Mouse (Mus musculus) right cerebral cortex, postnatal 4 days (tissue): ENCODE results near the gene Gramd4.
"Not testable (repeated sequence)": the region's sequence is repeated elsewhere in the genome, so short reads cannot be mapped to it uniquely, and the experiment has no call there.

Source experiments
- DNase-seq: peaks from one replicate; pipeline ENCODE4 v3.0.0-alpha.2; 2022

The Gramd4 gene

DNA sequence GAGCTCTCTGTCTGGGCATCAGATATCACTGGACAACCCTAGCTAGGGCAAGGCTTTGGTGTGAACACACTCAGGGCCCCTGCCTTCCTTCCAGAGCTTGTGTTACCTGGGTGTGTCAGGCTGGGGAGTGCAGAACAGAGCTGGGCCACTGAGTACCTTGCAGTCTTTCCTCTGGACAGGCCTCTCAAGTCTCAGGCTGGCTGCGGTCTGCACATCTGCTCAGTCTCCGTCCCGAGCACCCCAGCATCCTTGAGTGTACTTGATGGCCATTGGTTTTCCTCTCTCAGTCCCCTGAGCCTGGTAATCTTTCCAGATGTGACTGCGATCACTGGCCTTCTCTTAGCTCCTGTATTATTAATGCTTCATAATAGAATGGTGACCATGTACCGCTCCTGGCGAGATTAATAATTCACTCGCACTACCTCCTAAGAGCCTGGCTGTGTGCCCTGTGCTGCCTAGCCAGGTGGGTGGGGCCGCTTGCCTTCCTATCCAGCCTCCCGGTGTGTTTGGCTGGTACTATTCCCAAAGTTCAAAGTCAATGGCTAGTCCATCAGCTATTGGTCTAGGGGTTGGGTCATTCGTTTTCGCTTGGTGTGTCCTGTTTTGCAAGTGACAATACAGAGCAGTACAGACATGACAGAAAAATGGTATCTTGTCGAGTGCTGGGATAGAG lies 34.6 kb downstream of the Gramd4 start:
- DNase-seq: no peak

DNA sequence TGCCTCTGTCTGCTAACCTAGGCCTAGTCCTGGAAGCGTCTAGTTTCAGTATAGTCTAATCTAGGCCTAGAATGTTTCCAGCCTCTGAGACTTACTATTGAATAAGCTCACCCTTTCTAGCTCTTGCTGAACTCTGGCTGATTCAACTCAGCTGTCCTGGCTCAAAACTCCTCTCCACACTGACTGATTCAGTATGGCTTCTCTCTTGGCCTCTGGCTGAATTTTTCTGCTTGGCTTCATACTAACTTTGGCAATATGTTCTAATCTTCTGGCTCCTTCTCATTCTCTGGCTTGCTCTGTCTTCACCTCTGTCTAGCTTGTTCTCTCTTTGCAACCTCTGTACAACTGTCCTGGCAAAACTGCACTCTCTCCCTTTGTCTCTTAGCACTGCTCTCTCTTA lies 35.7 kb downstream of the Gramd4 start:
- DNase-seq: no peak

DNA sequence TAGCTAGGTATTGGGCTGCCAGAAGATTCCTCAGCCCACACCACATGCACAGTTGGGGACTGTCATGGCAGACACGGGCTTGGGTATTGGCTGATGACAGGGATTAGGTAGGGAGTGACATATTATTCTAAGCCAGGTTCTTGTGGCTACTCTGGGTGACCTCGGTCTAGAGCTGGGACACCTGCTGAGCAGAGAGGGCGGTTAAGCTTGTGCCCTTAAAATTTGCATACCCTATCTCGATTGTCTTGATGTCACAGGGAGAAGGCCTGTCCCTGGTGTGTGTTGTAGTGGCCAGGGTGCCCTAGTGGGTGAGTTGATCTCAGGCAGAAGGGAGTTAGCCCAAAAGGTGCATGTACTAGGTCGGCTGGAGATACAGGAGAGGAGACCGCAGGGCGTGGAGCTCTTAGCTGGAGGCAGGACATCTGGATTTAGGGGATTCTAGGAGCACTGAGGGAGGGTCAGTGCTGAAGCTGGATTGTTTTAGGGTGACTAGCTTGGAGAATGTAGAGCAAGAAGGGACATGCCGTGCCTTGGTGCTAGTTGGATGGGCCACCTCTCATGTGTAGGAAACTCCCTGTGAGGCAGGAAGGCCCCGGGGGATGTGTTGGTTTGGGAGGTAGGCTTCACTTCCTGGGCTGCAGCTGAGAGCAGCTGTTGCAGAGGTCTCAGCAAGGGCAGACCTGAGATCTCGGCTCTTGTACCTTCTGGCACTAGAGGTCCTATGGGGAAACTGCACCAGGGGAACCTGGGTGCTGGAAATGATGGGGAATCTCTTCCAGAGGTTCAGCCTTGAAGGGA lies 37.0 kb downstream of the Gramd4 start:
- DNase-seq: no peak

DNA sequence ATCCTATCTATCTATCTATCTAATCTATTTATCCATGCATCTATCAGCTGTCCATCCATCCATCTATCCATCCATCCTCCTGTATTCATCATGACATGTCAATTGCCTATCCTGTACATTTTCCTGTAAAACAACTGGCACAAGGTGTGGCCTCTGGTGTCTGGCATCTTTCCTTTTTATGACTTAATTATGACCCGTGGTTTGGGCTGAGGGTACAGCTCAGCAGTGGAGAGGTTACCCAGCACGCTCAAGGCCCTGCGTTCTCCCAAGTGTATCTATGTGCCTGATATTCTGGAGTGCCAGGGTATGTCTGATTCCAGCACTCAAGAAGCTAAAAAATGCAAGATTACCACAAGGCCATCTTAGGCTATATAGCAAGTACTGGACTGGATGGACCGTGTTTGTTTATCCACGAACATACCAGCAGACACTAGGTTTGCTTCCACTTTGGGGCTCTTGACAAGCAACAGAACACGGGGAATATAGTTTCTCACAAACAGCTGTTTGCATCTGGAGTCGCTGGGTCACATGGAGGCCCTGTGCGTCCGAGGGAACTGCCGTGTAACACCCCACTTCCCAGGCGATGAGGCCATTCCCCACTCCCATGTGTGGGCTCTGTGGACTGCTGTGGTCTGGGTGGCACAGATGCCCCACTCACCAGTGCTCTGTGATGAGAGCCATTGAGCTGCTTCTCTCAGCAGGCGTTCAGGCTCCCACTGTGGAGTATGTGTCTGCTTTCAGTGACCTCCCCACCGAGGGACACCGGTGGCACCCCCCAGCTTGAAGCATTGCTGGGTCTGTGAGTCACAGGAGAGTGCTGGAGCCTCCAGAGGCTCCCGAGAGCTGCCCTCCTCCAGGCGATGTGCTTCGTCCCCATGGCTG lies 38.5 kb downstream of the Gramd4 start:
- no peak for DNase-seq

DNA sequence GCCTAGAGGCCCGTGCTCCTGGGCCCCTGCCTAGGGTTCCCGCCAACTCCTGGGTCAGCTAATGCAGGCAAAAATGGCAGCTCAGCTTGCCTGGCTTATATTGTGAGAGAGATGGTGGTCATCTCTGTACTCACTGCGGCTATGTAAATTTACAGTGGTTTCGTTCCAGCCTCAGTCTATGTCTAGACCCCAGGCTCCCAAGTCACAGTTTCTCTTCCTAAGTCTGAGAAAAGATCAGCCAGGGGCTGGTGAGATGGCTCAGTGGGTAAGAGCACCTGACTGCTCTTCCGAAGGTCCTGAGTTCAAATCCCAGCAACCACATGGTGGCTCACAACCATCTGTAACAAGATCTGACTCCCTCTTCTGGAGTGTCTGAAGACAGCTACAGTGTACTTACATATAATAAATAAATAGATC lies 39.1 kb downstream of the Gramd4 start:
- DNase-seq: not testable (repeated sequence)

DNA sequence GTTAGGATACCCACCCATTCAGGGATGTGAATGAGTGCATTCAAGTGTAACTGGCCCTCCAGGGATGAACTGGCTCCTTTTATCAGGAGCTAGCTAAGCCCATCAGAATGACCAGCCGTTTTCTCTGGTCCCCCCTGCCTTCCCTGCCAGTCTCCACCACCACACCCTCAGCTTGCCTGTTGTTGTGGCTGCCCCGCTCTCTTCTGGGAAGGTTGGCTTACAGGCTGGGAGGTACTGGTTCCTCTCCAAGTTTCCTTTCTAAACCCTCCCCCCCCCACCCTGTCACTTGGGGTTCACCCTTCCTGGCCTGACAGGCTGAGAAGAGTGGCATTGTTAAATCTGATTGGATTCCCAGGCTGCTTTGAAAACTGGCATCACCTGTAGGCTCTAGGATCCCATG lies 40.4 kb downstream of the Gramd4 start:
- DNase-seq: no peak

DNA sequence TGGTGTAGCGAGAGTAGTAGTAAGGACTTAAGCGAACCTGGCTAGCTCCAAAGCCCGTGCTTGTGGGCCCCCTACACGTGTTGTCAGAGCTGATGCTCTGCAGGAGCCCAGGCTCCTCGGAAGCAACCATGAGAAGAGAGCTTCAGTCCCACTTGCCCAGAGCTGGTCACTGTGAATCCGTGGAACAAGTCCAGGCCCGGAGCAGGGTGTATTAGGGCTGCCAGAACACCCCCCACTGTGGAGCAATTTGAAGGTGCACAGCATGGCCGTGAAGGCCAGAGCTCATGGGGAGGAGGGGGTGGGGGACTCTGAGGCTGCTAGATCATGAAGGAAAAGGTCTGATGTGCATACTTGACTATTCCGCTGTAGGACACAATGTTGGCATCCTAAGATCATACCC lies 44.1 kb downstream of the Gramd4 start:
- DNase-seq: no peak

DNA sequence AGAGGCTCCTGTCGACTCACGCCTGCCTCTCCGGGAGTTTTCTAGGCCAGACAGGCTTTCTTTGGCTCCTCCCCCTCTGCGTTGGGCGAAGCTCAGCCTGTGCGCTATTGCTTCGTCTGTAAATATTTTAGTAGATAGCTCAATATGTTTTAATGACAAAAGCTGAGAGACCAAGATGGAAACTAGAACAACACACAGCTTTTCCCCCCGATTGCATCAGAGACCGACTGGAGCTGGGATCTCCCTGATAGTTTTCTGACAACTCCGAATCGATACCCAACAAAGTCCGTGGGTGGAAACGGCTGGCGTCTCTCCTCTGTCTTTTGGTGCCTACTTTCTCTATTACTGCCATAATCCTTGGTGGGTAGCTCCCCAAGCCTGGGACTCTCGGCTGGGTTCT lies 44.8 kb downstream of the Gramd4 start:
- DNase-seq: no peak

DNA sequence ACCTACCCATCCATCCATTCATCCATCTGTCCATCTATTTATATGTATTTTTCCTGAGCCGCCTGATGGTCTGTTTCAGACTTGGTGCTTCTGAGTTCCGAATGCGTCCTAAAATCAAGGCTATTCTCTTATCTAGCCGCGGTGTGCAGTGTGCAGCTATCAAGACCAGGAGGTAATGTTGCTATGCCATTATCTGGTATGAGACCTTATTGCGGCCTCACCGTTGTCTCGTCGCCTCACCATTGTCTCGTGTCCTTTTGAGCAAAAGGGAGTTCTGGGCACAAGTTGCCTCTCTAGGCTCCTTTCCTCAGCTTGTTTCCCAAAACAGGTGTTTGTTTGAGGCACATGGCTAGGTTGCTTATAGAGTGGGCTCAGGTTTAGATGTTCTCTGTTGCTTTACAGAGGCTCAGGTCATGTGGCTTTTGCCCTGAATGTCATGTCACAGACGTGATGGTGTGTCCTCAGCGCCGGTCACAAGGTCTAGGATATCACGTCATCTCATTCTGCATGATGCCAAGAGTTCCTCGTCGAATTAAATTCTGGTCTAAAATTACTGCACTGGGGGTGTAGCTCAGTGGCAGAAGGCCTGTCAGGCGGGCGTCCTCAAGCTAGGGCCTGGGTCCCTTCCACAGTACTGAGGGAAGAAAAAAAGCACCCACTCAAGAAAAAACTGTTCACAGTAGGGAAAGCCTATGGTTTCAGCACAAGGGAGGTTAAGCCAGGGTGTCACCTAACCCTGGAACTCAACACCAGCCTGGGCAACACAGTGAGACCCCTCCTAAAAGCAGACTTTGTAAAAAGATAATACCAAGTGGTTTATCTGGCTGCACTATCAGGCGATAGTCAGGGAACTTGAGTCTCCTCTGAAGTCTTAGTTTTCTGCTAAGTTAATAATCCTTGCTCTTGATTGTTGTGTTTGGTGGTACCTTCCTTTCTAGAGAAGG lies 47.2 kb downstream of the Gramd4 start:
- DNase-seq: no peak

DNA sequence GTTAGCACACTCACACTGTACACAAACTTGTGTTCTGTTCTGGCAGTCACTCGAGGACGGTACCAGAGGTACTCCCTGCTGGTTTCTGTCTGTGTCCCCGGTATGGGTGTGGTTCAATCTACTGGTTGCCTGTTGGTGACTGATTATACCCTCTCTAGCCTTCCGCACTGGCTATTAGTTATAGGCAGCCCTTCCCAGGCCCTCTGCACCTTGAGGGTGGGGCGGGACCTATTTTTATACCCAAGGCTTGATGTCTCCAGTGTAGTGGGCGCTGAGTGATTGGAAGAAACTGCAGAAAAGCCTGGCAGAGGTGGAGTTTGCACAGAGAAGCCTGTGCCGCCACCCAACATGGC lies 47.8 kb downstream of the Gramd4 start:
- no peak for DNase-seq

DNA sequence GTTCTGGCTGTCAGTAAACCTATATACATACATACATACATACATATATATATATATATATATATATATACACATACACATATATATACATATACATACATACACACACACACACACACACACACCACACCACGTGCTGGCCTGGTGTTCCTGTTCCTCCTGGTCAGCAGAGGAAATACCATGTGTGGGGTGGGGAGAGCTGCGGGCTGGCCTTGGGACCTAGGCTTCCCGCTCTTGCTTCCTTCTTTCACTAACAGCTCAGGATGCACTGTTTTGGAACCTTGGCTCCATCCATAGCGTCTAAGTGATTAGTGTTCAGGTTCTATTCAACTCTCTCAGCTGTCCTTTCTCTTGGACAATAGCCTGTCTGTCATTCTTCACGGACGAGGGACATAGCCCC lies 48.3 kb downstream of the Gramd4 start:
- no peak for DNase-seq

DNA sequence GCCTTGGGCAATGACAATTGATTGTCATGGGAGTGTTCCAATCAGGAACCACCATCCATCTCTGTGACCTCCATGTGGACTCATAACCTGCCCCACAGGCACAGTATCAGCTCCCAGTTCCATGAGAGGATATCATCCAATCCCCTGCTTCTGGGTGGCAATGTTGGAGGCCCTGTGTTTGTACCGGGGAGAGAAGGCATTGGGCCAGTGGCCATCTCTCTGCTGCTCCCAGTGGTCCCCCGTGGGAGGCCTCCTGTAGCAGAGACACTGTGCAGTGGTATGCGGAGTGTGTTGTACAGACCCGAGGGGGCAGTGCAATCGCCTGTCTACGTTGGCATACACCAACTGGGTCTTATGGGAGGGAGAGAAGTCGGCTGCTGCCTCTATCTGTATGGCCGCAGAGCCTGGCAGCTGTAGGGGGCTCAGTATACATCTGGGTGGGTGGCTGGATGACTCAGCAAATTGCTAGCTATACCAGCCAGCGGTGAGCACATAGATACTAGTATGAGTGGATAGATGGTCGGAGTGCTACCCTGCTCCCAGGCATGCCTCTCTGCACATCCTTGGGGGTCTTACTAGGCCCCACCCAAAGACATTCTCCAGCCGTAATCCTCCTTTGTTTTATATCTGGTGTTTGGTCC lies 50.5 kb downstream of the Gramd4 start:
- no peak for DNase-seq

DNA sequence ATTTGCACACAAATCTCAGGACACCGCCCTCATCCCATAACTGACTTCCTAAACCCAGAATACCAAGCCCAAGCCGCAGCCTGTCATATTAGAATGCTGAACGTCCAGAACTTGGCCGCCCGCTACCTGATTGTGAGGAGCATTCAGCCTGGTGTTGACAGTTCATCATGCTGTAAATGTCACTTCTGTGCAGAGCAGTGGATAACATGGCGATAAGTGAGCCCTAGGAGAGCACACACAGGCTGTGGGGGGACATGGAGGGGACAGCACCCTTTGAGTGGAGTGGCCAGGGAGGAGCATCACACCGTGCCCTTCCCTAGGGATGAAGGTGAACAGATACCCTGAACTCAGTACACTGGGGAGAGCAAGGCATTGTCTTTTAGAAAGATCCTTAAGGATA lies 51.8 kb downstream of the Gramd4 start:
- DNase-seq: no peak

DNA sequence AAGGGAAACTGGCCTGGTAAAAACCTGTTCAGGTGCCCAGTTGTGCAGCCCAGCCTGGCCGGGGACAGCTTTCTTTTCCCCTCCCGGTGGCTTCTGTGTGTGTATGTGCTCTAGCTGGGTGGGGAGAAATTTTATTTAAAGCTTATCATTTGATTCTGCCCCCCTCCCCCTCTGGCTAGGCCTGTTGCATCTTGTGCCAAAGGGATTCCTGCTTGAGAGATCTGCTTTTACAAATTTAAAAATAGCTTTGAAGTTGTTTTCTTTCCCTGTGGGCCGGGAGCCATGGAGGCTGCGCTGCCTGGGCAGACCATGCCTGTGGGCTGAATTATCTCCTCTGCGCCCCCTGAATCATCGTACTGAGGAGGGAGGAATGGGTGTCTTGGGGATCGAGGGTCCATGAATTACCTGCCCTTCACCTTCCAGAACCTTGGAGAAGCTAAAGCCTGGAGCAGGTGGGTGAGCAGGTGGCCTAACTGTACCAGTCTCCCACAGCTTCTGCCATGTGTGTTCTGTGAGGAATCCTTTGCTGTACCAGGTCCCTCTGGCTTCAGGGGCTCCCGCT lies 52.2 kb downstream of the Gramd4 start:
- DNase-seq: peak; percentile 60

DNA sequence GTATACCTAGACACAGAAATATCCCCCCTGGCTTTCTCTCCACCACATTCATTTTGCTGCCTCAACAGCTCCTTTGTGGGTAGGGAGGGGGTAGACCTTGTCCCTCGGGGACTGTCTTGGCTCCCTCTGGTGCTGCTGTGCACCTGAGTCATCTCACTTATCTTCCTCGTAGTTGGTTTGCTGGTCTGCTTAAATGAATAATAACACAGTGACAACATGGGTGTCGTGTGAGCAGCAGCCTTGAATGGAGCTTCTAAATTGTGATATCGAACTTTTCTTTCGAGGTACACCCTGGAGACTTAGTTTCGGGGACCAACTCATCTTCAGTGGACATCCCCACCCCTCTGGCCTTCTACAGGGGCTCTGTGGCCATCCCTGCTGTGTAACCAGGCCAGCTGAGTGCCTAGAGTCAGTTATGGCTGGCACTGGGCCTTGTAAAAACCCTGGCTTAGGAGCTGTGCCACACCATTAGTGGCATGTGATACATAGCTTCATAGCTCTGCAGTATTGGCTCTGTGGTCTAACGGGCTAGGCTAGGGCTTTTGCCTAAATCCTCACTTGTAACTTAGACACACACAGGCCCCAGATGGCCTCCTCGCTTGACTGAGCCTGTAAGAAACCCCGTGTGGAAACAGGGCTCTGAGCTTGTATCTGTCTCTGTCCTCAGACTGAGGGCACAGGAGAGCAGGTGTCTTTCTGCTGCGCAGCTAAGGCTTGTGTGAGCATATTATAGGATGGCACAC lies 53.0 kb downstream of the Gramd4 start:
- no peak for DNase-seq

DNA sequence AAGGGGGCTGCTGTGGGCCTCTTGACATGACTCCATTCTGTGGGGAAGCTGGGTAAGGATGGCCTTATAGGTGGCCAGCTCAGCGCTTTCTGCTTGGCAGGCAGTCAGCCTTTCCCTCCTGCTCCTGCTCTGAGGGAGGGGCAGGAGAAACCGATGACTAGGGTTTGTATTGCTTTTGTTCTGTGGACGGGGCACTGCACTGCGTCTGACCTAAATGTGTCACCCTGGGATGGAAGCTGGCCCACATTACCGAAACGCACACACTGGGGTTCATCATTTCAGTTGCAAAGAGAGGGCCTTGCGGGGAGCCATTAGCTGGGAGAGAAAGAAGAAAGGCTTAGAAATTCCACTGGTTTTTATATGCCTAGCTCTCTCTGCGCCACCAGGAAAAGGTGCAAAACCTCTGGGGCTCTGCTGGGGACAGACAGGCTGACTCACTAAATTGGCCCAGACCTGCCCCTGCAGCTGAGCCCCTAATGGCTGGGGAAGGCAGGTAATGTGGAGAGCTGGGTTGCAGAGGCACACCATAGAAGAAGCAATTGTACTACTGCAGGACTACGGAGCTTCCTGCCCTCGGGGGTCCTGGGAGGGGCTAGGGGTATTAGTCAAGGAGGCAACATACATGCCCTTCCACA lies 55.3 kb downstream of the Gramd4 start:
- DNase-seq: no peak

DNA sequence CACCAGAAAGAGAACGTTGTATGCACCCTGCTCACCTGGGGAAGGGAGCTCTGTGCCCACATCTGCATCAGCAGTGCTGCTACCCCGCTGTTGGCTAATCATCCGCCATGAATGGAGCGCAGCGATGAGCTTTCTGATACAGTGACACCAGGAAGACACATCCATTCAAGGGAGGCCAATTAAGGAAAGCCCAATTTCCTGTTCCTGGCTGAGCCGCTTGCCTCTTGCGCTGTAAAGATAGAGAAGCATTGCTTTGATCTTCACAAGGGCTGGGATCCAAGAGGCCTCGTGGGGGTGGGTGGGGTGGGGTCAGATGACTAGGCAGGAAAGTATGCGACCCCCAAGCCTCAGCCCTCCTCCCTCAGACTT lies 55.8 kb downstream of the Gramd4 start:
- no peak for DNase-seq

DNA sequence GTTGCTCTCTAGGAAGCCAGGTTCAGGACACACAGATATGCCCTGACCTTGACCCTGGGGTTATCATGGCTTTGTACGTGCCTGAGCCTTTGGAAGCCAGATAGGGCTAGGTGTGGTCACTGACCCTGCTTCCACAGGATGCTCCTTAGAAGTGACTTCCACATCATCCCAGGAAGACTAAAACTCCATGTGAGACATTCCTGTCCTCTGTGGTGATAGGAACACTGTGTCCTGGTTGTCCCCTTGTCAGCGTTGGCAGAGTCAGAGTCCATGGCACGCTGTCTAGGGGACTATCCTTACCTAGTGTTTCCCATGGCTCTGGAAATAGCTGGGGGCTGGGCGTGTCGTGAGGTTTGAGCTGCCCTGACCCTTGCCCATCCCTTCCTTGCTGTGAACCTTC lies 58.9 kb downstream of the Gramd4 start:
- DNase-seq: no peak

DNA sequence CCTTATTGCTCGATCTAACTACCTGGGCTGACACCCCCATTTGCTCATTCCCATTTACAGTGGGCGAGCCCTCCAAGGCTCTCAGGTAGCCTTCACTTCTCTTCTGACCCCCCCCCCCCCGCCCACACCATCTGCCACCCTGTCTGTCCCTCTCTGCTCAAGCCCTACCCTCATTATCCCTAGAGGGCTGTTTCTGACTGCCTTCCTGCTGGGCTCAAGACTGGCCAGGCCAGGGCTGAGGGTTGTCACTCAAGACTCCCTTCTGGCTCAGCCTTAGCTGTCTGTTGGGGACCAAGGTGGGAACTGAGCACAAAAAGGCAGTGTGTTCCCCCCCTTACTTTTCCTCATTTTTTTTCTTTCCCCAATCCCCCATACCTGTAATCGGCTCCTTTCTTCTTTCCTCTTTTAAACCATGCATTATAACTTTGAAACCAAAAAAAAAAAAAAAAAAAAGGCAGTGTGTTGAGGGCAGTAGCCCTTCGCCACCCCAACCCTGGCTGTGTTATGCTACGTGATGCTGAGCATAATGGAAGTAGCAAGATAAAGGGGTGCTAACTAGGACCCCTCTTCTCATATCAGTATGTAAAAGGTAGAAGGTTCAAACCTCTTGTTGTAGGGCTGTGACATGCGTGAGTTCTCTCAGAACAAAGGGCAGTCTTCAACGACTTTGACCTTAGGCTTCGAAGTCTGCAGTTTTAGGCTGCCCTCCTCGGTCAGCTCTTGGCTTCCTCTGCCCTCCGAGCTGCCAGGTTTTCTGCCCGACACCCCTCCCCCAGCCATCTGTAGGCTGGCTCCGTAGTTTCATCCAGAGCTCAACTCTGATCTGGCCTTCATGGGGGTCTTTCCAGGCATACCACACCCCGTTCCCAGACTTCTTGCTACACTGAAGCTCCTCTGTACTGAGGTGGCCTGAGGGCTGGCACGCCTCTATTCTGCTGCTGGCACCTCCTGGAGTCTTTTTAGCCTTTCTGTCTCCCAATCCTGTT lies 59.9 kb downstream of the Gramd4 start:
- no peak for DNase-seq
